Mouse (Mus musculus): Measurements from ENCODE around the gene Galnt2. TPM values are rescaled to one million over a fixed set of nuclear protein-coding genes. Genes with fewer than 3 reads are reported as not detected.
A peak's percentile ranks its signal among the peaks of the same experiment; 100 is the strongest.

Gene Galnt2
- polyA plus RNA-seq, 1 experiment from 2014 or later = 46.4 TPM

- Histone ChIP-seq H3K4me1 (replicated peaks; ENCODE audit: control insufficient read depth, insufficient read depth, low read length) (peaks cover 12% of the 10 kb centered on the region), H3K4me2 (ENCODE audit: low read depth, low read length) (no peak overlapping the region), H3K36me3 (ENCODE audit: control insufficient read depth, insufficient read depth, low read length) (peaks cover 2% of the 10 kb centered on the region; the same call in 1 of the 2 replicates), H3K4me3 (ENCODE audit: low read length) (no peak overlapping the region), H3K9me3 (ENCODE audit: control insufficient read depth, low read length) (no peaks in the 10 kb centered on the region), H3K9ac (ENCODE audit: low read length) (no peak overlapping the region), H3K27me3 (ENCODE audit: control insufficient read depth, insufficient read depth, low read depth, low read length) (no peaks in the 10 kb centered on the region), H3K27ac (ENCODE audit: low read length) (no peak overlapping the region)
- WGBS = 54% methylated on average over 2 of the region's 2 CpGs
- ATAC-seq (ENCODE audit: low read depth) = no peak
These were observed 1.3 kb upstream of the Galnt2 start for GRCm38 (mm10) chr8:124229883-124230282.

GRCm38 (mm10) chr8:124230496-124231175 is 555 bp upstream of the Galnt2 start:
- Histone ChIP-seq H3K27ac (ENCODE audit: low read length) (no peak overlapping the region), H3K9ac (ENCODE audit: low read length) (no peak overlapping the region; the same call in 1 of the 2 replicates), H3K36me3 (ENCODE audit: control insufficient read depth, insufficient read depth, low read length) (peaks cover 2% of the 10 kb centered on the region; the same call in 1 of the 2 replicates), H3K9me3 (ENCODE audit: control insufficient read depth, low read length) (no peaks in the 10 kb centered on the region), H3K4me3 (ENCODE audit: low read length) (peak overlapping the region; percentile 72), H3K27me3 (ENCODE audit: control insufficient read depth, insufficient read depth, low read depth, low read length) (no peaks in the 10 kb centered on the region), H3K4me2 (ENCODE audit: low read depth, low read length) (peak overlapping the region; percentile 96), H3K4me1 (replicated peaks; ENCODE audit: control insufficient read depth, insufficient read depth, low read length) (peaks cover 12% of the 10 kb centered on the region)
- WGBS = 37% methylated on average over 8 of the region's 8 CpGs
- 0 out of 2 replicates have a peak, but pooled peaks have one; percentile 15 for ATAC-seq (ENCODE audit: low read depth)

- H3K4me1 ChIP-seq (replicated peaks; ENCODE audit: control insufficient read depth, insufficient read depth, low read length) = peaks cover 12% of the 10 kb centered on the region
- WGBS = under 1% methylated on average over 53 of the region's 83 CpGs
- ATAC-seq (ENCODE audit: low read depth) = peak; percentile 77
These were observed 491 bp downstream of the Galnt2 start for GRCm38 (mm10) chr8:124231485-124232279.

GRCm38 (mm10) chr8:124232280-124232600 is 1.0 kb downstream of the Galnt2 start:
- Histone ChIP-seq H3K27me3 (ENCODE audit: control insufficient read depth, insufficient read depth, low read depth, low read length) (no peaks in the 10 kb centered on the region), H3K4me2 (ENCODE audit: low read depth, low read length) (peak overlapping the region; percentile 96), H3K4me1 (replicated peaks; ENCODE audit: control insufficient read depth, insufficient read depth, low read length) (peaks cover 12% of the 10 kb centered on the region), H3K9me3 (ENCODE audit: control insufficient read depth, low read length) (no peaks in the 10 kb centered on the region), H3K9ac (ENCODE audit: low read length) (peak overlapping the region; percentile 92), H3K27ac (ENCODE audit: low read length) (no peak overlapping the region), H3K36me3 (ENCODE audit: control insufficient read depth, insufficient read depth, low read length) (peaks cover 2% of the 10 kb centered on the region; the same call in 1 of the 2 replicates), H3K4me3 (ENCODE audit: low read length) (peak overlapping the region; percentile 72)
- 4% methylated on average over 18 of the region's 18 CpGs for WGBS
- ATAC-seq (ENCODE audit: low read depth) = no peak

More at GRCm38 (mm10) chr8:124231485-124232279, 491 bp downstream of the Galnt2 start:
- H3K36me3 ChIP-seq (ENCODE audit: control insufficient read depth, insufficient read depth, low read length) = peaks cover 2% of the 10 kb centered on the region; the same call in 1 of the 2 replicates
- peak overlapping the region; percentile 72 for H3K4me3 ChIP-seq (ENCODE audit: low read length)
- peak overlapping the region; percentile 66 for H3K27ac ChIP-seq (ENCODE audit: low read length)
- H3K9ac ChIP-seq (ENCODE audit: low read length) = peak overlapping the region; percentile 92
- H3K27me3 ChIP-seq (ENCODE audit: control insufficient read depth, insufficient read depth, low read depth, low read length) = no peaks in the 10 kb centered on the region
- peak overlapping the region; percentile 96 for H3K4me2 ChIP-seq (ENCODE audit: low read depth, low read length)
- H3K9me3 ChIP-seq (ENCODE audit: control insufficient read depth, low read length) = no peaks in the 10 kb centered on the region

- Histone ChIP-seq H3K9ac (ENCODE audit: low read length) (no peak overlapping the region), H3K9me3 (ENCODE audit: control insufficient read depth, low read length) (no peaks in the 10 kb centered on the region), H3K36me3 (ENCODE audit: control insufficient read depth, insufficient read depth, low read length) (peaks cover 2% of the 10 kb centered on the region; the same call in 1 of the 2 replicates), H3K27ac (ENCODE audit: low read length) (no peak overlapping the region), H3K27me3 (ENCODE audit: control insufficient read depth, insufficient read depth, low read depth, low read length) (no peaks in the 10 kb centered on the region), H3K4me3 (ENCODE audit: low read length) (no peak overlapping the region), H3K4me1 (replicated peaks; ENCODE audit: control insufficient read depth, insufficient read depth, low read length) (peaks cover 12% of the 10 kb centered on the region), H3K4me2 (ENCODE audit: low read depth, low read length) (no peak overlapping the region)
- WGBS = 55% methylated on average over 2 of the region's 2 CpGs
- no peak for ATAC-seq (ENCODE audit: low read depth)
These were observed 3.3 kb downstream of the Galnt2 start for GRCm38 (mm10) chr8:124234496-124234895.

- H3K4me3 ChIP-seq (ENCODE audit: low read length) = no peak overlapping the region
- no peaks in the 10 kb centered on the region for H3K9me3 ChIP-seq (ENCODE audit: control insufficient read depth, low read length)
- H3K27me3 ChIP-seq (ENCODE audit: control insufficient read depth, insufficient read depth, low read depth, low read length) = no peaks in the 10 kb centered on the region
- no peak overlapping the region for H3K27ac ChIP-seq (ENCODE audit: low read length)
- no peak overlapping the region for H3K9ac ChIP-seq (ENCODE audit: low read length)
- H3K36me3 ChIP-seq (ENCODE audit: control insufficient read depth, insufficient read depth, low read length) = peaks cover 2% of the 10 kb centered on the region; the same call in 1 of the 2 replicates
- 89% methylated on average over 4 of the region's 4 CpGs for WGBS
- peaks cover 16% of the 10 kb centered on the region for H3K4me1 ChIP-seq (replicated peaks; ENCODE audit: control insufficient read depth, insufficient read depth, low read length)
- H3K4me2 ChIP-seq (ENCODE audit: low read depth, low read length) = no peak overlapping the region
- no peak for ATAC-seq (ENCODE audit: low read depth)
These were observed 4.3 kb downstream of the Galnt2 start for GRCm38 (mm10) chr8:124235536-124235935.

GRCm38 (mm10) chr8:124239350-124239749 is 8.2 kb downstream of the Galnt2 start:
- Histone ChIP-seq H3K4me2 (ENCODE audit: low read depth, low read length) (no peak overlapping the region), H3K4me3 (ENCODE audit: low read length) (no peak overlapping the region), H3K27me3 (ENCODE audit: control insufficient read depth, insufficient read depth, low read depth, low read length) (no peaks in the 10 kb centered on the region), H3K27ac (ENCODE audit: low read length) (no peak overlapping the region), H3K36me3 (ENCODE audit: control insufficient read depth, insufficient read depth, low read length) (no peaks in the 10 kb centered on the region), H3K4me1 (replicated peaks; ENCODE audit: control insufficient read depth, insufficient read depth, low read length) (peaks cover 19% of the 10 kb centered on the region), H3K9me3 (ENCODE audit: control insufficient read depth, low read length) (peaks cover 6% of the 10 kb centered on the region; the same call in 1 of the 2 replicates), H3K9ac (ENCODE audit: low read length) (no peak overlapping the region)
- WGBS = 65% methylated on average over 6 of the region's 6 CpGs
- no peak for ATAC-seq (ENCODE audit: low read depth)

- Histone ChIP-seq H3K4me3 (ENCODE audit: low read length) (no peak overlapping the region), H3K27ac (ENCODE audit: low read length) (no peak overlapping the region), H3K36me3 (ENCODE audit: control insufficient read depth, insufficient read depth, low read length) (no peaks in the 10 kb centered on the region), H3K27me3 (ENCODE audit: control insufficient read depth, insufficient read depth, low read depth, low read length) (no peaks in the 10 kb centered on the region), H3K4me2 (ENCODE audit: low read depth, low read length) (no peak overlapping the region), H3K9ac (ENCODE audit: low read length) (no peak overlapping the region), H3K4me1 (replicated peaks; ENCODE audit: control insufficient read depth, insufficient read depth, low read length) (peaks cover 19% of the 10 kb centered on the region), H3K9me3 (ENCODE audit: control insufficient read depth, low read length) (peaks cover 6% of the 10 kb centered on the region; the same call in 1 of the 2 replicates)
- ATAC-seq (ENCODE audit: low read depth) = peak; percentile 24; the same call in 1 of the 2 replicates
- WGBS = 33% methylated on average over 8 of the region's 8 CpGs
These were observed 9.7 kb downstream of the Galnt2 start for GRCm38 (mm10) chr8:124240932-124241331.

- Histone ChIP-seq H3K4me3 (ENCODE audit: low read length) (no peak overlapping the region), H3K4me2 (ENCODE audit: low read depth, low read length) (no peak overlapping the region), H3K9me3 (ENCODE audit: control insufficient read depth, low read length) (peaks cover 6% of the 10 kb centered on the region; the same call in 1 of the 2 replicates), H3K36me3 (ENCODE audit: control insufficient read depth, insufficient read depth, low read length) (no peaks in the 10 kb centered on the region), H3K27me3 (ENCODE audit: control insufficient read depth, insufficient read depth, low read depth, low read length) (no peaks in the 10 kb centered on the region), H3K9ac (ENCODE audit: low read length) (no peak overlapping the region), H3K27ac (ENCODE audit: low read length) (no peak overlapping the region), H3K4me1 (replicated peaks; ENCODE audit: control insufficient read depth, insufficient read depth, low read length) (peaks cover 19% of the 10 kb centered on the region)
- 57% methylated on average over 6 of the region's 6 CpGs for WGBS
- ATAC-seq (ENCODE audit: low read depth) = peak; percentile 53; the same call in 1 of the 2 replicates
These were observed 11.0 kb downstream of the Galnt2 start for GRCm38 (mm10) chr8:124242208-124242607.

All from lung, embryonic 16.5 days (tissue).